Mouse (Mus musculus): ENCODE data around the gene Olfr1042.

DNA sequence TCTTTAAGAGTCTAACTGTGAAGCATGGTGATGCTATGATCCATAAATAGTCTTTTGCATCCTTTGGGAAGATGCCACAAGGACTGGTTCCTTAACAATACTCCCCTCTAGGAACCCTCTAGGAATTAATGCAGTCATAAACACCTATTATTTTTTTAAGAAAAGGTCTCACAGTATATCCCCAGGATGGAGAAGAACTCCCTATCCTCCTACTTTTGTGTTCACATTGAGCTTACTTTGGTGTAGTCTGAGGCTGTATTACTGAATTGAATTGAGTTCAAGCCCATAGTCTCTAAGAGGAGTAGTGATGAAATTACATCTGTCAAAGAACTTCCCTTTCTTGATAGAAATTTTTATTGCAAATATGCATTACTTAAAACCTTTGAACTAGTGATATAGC, 41.3 kb upstream of the Olfr1042 start, which contains the start of gene Olfr1045:
- TF ChIP-seq POLR2A (IDR thresholded peaks at IDR 0.05; ENCODE audit: low read depth, low read length), result no peak
- no peak for TF ChIP-seq CTCF (IDR thresholded peaks at IDR 0.05; ENCODE audit: borderline replicate concordance, insufficient read depth, low read length)

Data from embryonic fibroblast, embryonic 13.5 days (primary cell).